Mouse (Mus musculus): ENCODE data around the gene Epn1. TPM values are rescaled to one million over a fixed set of nuclear protein-coding genes. Genes with fewer than 3 reads are reported as not detected.

Gene Epn1
- total RNA-seq, 2 experiments from 2014 or later: 387 to 408 TPM

GRCm38 (mm10) chr7:5083325-5084105, 3.5 kb downstream of the Epn1 start:
- no peak for DNase-seq (ENCODE audit: extremely low spot score in 1 of 2, low spot score in 2 of 2)
- intact Hi-C loops (cut with DNase I): loop anchor here (10.0 kb wide), 1 partner anchor 1091 kb away; the partner anchor contains the start of gene Zfp444

DNA sequence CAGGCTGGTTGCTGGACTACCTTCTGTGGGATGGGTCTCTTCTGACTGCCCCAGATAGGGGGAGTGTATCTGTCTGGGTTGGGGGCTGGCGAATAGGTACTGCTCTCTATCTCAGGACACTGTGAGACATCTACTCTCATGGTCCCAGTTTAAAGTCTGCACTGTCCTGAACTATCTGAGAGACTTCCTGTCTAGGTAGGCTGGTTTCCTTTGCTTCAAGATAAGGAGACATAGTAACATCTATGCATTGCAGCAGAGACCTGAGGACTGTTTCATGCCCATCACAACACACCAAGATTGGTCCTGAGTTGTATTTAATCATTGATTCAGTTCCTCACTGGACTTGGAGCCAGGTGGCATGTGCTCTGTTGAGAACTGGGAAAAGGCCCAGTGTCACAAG, 5.5 kb downstream of the Epn1 start:
- DNase-seq (ENCODE audit: extremely low spot score in 1 of 2, low spot score in 2 of 2): no peak
- intact Hi-C loops (cut with DNase I): loop anchor here (10.0 kb wide), 1 partner anchor 1089 kb away; the partner anchor contains the start of gene Zfp444

- DNase-seq (ENCODE audit: extremely low spot score in 1 of 2, low spot score in 2 of 2): peak in 1 of 2 experiments; percentile 46
- intact Hi-C loops (cut with DNase I): loop anchor here (10.0 kb wide), 1 partner anchor 1088 kb away; the partner anchor contains the start of gene Zfp444
These were observed 6.9 kb downstream of the Epn1 start for GRCm38 (mm10) chr7:5086921-5087440.

DNA sequence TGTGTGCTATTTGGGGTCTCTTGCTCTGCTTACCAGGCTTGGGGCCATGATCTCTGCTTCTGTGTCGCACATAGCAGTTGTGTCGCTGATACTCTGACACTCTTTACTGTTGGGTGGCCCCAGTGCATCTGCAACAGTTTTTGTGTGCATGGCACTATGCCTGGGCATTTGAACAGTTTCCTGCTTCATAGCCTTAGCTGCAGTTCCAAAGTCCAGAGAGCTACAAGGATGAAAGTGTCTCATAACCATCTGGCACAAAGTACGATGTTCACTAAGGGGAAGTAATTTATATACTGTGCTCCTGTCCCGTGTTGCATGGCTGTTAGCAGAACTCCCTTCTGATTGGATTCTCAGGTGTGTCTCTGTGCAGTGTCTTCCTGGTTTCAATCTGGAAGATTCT, 7.9 kb downstream of the Epn1 start:
- intact Hi-C loops (cut with DNase I): loop anchor here (10.0 kb wide), 1 partner anchor 1087 kb away; the partner anchor contains the start of gene Zfp444
- DNase-seq (ENCODE audit: extremely low spot score in 1 of 2, low spot score in 2 of 2): no peak

DNA sequence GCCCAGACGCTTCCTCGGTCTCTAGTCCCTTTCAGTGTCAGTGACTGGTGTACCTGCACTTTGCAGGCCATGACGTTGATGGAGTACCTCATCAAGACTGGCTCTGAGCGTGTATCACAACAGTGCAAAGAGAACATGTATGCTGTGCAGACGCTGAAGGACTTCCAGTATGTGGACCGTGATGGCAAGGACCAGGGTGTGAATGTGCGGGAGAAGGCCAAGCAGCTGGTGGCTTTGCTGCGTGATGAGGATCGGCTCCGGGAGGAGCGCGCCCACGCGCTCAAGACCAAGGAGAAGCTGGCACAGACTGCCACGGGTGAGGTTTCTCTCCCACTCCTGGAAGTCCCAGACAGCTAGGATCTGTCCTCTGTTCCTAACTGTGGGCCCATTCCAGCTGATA, 9.8 kb downstream of the Epn1 start:
- intact Hi-C loops (cut with DNase I): loop anchor here (10.0 kb wide), 1 partner anchor 1085 kb away; the partner anchor contains the start of gene Zfp444

DNA sequence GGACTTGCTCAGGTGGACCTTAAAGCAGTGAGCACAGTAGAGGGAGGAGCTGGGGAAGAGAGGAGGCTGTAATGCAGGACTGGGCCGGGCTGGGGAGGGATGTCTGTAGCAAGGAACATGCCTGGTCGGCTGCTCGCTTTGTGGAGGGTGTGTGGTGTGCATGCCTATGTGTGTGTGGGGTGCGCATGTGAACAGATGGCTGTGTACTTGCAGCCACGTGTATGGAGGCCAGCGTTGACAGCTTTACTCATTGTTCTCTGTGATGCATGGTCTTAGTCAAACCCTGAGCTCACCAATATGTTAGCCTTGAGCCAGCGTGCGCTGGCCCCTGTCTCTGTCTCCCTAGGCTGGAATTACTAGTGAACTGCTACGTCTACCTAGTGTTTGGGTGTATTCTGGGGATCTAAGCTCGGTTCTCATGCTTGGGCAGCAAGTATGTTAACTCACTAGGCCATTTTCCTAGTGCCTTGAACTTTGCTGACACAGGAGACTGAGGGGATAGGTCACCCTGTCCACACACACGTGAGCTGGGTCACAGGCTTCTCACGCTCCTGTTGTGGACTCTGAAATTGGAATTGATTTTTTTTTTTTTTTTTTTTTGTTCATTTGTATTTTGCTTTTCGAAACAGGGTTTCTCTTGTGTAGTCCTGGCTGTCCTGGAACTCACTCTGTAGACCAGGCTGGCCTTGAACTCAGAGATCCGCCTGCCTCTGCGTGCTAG, 11.1 kb downstream of the Epn1 start:
- intact Hi-C loops (cut with DNase I): no loop called here
- DNase-seq (ENCODE audit: extremely low spot score in 1 of 2, low spot score in 2 of 2): peak in 1 of 2 experiments; percentile 43

More for the DNA sequence above, 9.8 kb downstream of the Epn1 start:
- no peak for DNase-seq (ENCODE audit: extremely low spot score in 1 of 2, low spot score in 2 of 2)

DNA sequence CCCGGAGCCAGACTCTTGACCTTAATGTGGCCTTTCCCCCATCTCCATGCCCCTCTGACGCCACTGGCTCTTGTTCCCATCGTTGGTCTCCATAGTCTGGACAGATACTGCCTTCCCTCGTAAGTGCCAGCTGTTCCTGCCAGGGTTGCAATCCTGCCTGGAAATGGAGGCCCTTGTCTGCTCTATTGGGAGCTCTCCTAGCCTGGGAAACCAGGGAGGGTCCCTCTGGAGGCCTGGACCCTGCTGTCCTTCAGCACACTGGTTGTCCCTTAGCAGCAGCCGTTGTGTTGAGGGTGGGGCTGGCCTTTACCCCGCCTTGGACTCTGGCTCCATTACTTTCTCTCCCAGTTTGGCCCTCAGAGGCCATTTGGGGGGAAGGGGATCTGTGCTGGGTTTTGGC, 12.3 kb downstream of the Epn1 start:
- DNase-seq (ENCODE audit: extremely low spot score in 1 of 2, low spot score in 2 of 2): no peak
- intact Hi-C loops (cut with DNase I): no loop called here

GRCm38 (mm10) chr7:5092831-5093510, 12.9 kb downstream of the Epn1 start:
- intact Hi-C loops (cut with DNase I): no loop called here
- DNase-seq (ENCODE audit: extremely low spot score in 1 of 2, low spot score in 2 of 2): peak in 1 of 2 experiments; percentile 42

DNA sequence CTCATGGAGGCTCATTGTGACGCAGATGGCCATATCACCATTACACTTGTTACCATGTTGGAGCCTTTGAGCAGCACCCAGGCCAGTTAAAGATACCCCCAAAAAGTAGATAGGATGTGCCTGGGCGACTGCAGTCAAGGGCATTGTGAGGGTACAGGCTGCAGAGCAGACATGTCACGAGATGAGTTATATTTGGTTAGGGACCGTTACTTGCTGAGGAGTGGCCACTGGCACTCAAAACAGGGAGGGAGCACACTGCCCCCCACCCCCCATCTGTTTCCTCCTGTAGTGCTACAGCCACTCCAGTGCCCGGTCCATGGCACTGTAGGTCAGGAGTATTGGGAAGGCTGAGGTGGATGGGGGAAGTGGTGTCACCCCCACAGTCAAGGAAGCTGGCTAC, 18.7 kb downstream of the Epn1 start:
- DNase-seq (ENCODE audit: extremely low spot score in 1 of 2, low spot score in 2 of 2): no peak
- intact Hi-C loops (cut with DNase I): no loop called here

DNA sequence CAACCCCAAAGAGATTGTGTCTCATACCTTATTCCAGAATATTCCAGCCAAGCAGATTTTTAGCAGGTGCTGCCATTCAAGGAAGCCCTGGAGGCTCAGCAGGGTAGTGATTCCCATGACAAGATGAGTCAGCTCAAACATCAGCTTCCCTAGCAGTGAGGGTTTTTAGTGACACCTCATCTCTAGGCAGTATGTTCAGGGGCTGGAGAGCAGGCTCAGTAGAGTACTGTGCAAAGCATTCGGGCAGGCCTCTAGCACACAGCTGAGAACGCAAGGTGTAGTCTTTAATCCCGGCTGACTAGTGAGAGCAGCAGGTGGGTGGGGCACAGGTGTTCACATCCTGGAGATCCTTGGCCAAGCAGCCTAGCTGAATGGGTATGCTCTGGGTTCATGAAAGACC, 19.8 kb downstream of the Epn1 start:
- intact Hi-C loops (cut with DNase I): no loop called here
- peak in 1 of 2 experiments; percentile 26 for DNase-seq (ENCODE audit: extremely low spot score in 1 of 2, low spot score in 2 of 2)

- DNase-seq (ENCODE audit: extremely low spot score in 1 of 2, low spot score in 2 of 2): peak in 1 of 2 experiments; percentile 24
- intact Hi-C loops (cut with DNase I): no loop called here
These were observed 21.1 kb downstream of the Epn1 start for GRCm38 (mm10) chr7:5101066-5101663.

DNA sequence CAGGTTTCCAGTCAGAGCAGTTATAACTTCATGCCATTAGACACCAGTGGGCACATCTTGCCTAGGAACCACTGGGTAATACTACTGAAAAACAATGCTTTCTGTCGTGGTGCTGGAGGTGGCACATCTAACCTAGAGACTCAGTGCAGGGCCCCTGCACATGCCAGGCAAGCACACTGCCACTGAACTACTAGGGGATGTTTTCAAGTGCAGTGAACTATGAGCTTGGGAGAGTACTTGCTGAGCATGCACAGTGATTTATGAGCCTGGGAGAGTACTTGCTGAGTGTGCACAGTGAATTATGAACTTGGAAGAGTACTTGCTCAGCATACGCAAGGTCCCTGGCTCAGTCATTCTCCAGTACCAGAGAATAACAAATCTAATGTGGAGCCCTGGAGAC, 22.5 kb downstream of the Epn1 start:
- DNase-seq (ENCODE audit: extremely low spot score in 1 of 2, low spot score in 2 of 2): no peak
- intact Hi-C loops (cut with DNase I): no loop called here

GRCm38 (mm10) chr7:5108272-5108671, 28.2 kb downstream of the Epn1 start:
- DNase-seq (ENCODE audit: extremely low spot score in 1 of 2, low spot score in 2 of 2): no peak
- intact Hi-C loops (cut with DNase I): no loop called here

GRCm38 (mm10) chr7:5109301-5109700, 29.3 kb downstream of the Epn1 start:
- DNase-seq (ENCODE audit: extremely low spot score in 1 of 2, low spot score in 2 of 2): no peak
- intact Hi-C loops (cut with DNase I): no loop called here

DNA sequence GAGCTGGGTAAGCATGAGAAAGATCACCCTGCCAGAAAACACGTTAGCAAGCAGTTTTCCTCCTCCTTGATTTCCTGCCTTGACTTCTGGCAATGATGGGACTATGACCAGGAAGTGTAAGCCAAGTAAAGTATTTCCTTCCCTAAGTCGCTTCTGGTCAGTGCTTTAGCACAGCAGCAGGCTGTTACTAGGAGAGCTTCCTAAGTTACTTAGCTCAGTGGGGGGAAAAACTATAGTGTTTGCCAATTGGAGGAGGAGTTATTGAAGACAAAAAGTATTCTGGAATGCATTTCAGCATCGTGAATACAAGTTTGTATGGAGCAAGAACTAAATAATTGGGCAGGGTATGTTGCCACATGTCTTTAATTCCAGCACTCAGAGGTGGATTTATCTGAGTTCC, 32.7 kb downstream of the Epn1 start:
- intact Hi-C loops (cut with DNase I): no loop called here
- no peak for DNase-seq (ENCODE audit: extremely low spot score in 1 of 2, low spot score in 2 of 2)

DNA sequence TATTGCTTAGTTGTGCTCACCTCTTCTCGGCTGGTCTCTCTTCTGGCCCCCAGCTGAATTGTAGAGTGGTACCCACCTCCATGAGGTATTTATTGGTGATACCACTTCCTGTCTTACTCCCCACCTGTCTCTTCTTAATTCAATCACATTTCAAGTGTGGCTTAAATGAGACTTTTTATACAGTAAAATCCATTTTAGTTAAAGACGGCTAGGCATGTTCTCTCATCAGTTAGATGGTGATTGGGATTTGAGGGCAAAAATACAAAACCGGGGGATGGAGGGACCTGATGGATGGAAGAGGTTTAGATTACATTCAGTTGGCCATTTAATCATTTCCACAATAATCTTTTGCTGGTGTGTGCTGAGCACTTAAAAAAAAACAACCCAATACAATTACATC, 36.8 kb downstream of the Epn1 start, which contains the start of gene Rfpl4:
TSS of gene Rfpl4 (minus strand) at position 101 of the 400 bp plus-strand sequence.
- no peak for DNase-seq (ENCODE audit: extremely low spot score in 1 of 2, low spot score in 2 of 2)
- intact Hi-C loops (cut with DNase I): no loop called here

GRCm38 (mm10) chr7:5125078-5125477, 45.0 kb downstream of the Epn1 start:
- intact Hi-C loops (cut with DNase I): no loop called here
- DNase-seq (ENCODE audit: extremely low spot score in 1 of 2, low spot score in 2 of 2): no peak

DNA sequence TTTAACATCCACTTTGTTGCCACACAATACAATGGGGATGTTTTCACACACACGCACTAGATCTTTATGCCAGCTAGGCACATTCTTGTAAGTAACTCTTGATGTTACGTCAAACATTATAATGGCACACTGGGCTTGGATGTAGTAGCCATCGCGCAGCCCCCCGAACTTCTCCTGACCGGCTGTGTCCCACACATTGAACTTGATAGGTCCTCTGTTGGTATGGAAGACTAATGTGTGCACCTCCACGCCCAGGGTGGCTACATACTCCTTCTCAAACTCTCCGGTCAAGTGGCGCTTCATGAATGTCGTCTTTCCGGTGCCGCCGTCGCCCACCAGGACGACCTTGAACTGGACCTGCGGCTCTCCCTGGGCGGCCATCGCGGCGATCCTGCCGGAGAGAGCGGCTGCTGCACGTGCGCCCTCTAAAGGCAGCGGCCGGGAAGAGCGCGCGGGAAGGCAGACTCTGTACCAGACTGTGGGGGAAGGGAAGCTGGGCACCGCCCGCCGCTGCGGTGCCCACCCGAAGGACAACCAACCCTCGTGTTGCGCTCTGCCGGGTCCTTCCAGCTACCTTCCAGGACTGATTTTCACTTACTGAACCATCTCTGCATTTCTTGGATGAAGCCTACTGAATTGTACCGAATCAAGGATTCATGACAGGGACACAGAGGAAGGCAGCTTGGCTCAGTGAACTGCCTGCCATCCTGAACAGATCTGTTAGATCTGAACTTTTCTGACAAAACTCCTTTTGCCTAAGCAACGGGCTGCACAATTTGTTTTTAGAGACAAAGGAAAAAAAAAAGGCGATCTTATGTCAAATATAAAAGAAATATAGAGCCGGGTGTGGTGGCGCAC, 45.7 kb downstream of the Epn1 start, which contains the start of gene Rasl2-9:
TSS of gene Rasl2-9 (minus strand) at position 402 of the 858 bp plus-strand sequence.
- DNase-seq (ENCODE audit: extremely low spot score in 1 of 2, low spot score in 2 of 2): peak; percentile 59 to 88
- intact Hi-C loops (cut with DNase I): no loop called here
